Mouse (Mus musculus) forebrain, embryonic 11.5 days (tissue): ENCODE measurements around the gene P2ry4. TPM values are rescaled to one million over a fixed set of nuclear protein-coding genes. Genes with fewer than 3 reads are reported as not detected.

Source experiments
- ATAC-seq: fragments of 200-750 bp; cut with Nextera tagmentation; replicated peaks from 2 replicates; pipeline ENCODE4 v1.8.0; 2017; ENCODE audit warnings: moderate TSS enrichment; ENCODE audit not compliant: low FRiP score
- DNase-seq: peaks from one replicate; pipeline ENCODE4 v3.0.0-alpha.2; 2017; ENCODE audit warnings: low spot score
- H3K27ac ChIP-seq: fragments of 300-500 bp; sonication (generic); 2 replicates; pipeline ENCODE4 v1.5.1; 2014; ENCODE audit warnings: low read depth, low read length
- H3K27me3 ChIP-seq: fragments of 300-500 bp; sonication (generic); 2 replicates; pipeline ENCODE4 v1.6.1; 2014; ENCODE audit warnings: mild to moderate bottlenecking, low read length, mixed read lengths; ENCODE audit not compliant: control insufficient read depth, insufficient read depth
- H3K36me3 ChIP-seq: fragments of 300-500 bp; sonication (generic); 2 replicates; pipeline ENCODE4 v1.6.1; 2014; ENCODE audit warnings: mild to moderate bottlenecking, low read length, moderate library complexity, mixed read lengths; ENCODE audit not compliant: control insufficient read depth, insufficient read depth
- H3K4me1 ChIP-seq: fragments of 300-500 bp; sonication (generic); replicated peaks from 2 replicates; pipeline ENCODE4 v1.6.1; 2014; ENCODE audit warnings: low read length, mixed read lengths; ENCODE audit not compliant: control insufficient read depth, insufficient read depth
- H3K4me2 ChIP-seq: fragments of 300-500 bp; sonication (generic); 2 replicates; pipeline ENCODE4 v1.6.1; 2014; ENCODE audit warnings: low read depth, mild to moderate bottlenecking, low read length, moderate library complexity, mixed read lengths; ENCODE audit not compliant: severe bottlenecking
- H3K4me3 ChIP-seq: fragments of 300-500 bp; sonication (generic); 2 replicates; pipeline ENCODE4 v1.5.1; 2014; ENCODE audit warnings: low read depth, low read length
- H3K9ac ChIP-seq: fragments of 300-500 bp; sonication (generic); 2 replicates; pipeline ENCODE4 v1.6.1; 2014; ENCODE audit warnings: low read length
- H3K9me3 ChIP-seq: fragments of 300-500 bp; sonication (generic); 2 replicates; pipeline ENCODE4 v1.6.1; 2016; ENCODE audit warnings: low read length, mixed read lengths; ENCODE audit not compliant: control insufficient read depth
- WGBS: fragments of 180-500 bp; shearing (Covaris S2); extraction: QIAGEN DNeasy Blood & Tissue Kit; methylation state at CpG from one replicate; pipeline ENCODE4 v1.1.7; 2014; 5-methylcytosine and 5-hydroxymethylcytosine counted together
- polyA plus RNA-seq: library from polyadenylated mRNA; unstranded; fragments of >200 nt; fragmentation: Nextera tagmentation; extraction: Ambion mirVana; gene quantifications from 2 replicates; pipeline ENCODE4 v1.2.1, GENCODE M21; 2014

Gene P2ry4
- polyA plus RNA-seq, 1 experiment from 2014 or later: not detected

DNA sequence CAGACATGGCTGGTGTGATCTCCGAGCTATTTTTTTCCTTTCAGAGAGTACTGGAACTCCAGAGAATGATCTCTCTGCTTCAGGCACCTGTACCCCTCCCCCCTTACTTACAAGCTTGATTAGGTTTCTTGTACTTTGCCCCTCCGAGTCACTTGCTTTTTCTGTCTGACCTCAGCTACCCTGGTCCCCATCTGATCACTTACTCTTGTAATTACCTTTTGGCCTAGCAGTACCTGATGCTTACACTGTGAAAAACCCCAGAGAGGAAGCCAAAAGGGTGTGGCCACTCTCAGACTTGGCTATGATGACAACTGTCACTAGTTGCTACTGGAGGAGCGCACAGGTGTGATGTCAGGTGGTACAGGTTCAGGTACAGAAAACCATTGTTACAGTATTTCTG is 23.8 kb upstream of the P2ry4 start:
- no peak for DNase-seq
- no peaks in the 10 kb centered on the region for H3K27me3 ChIP-seq
- no peak for ATAC-seq

GRCm38 (mm10) chrX:100605314-100605713 is 10.6 kb upstream of the P2ry4 start, which contains the start of gene Arr3:
Gene Arr3, plus strand, starts transcription at chrX:100605497.
- no peaks in the 10 kb centered on the region; the same call in 1 of the 2 replicates for H3K27me3 ChIP-seq
- no peak within 1 kb of the TSS for H3K4me2 ChIP-seq
- 25% methylated on average over 1 of the region's 1 CpGs for WGBS

More for the DNA sequence above, 23.8 kb upstream of the P2ry4 start:
- Histone ChIP-seq H3K27ac (no peak overlapping the region), H3K4me3 (no peak overlapping the region), H3K9ac (no peak overlapping the region), H3K4me2 (no peak overlapping the region), H3K9me3 (no peaks in the 10 kb centered on the region), H3K36me3 (no peaks in the 10 kb centered on the region), H3K4me1 (no peaks in the 10 kb centered on the region)
- WGBS: 69% methylated on average over 3 of the region's 3 CpGs

GRCm38 (mm10) chrX:100599755-100600154 is 5.1 kb upstream of the P2ry4 start:
- H3K27ac ChIP-seq: no peak overlapping the region
- H3K9me3 ChIP-seq: no peaks in the 10 kb centered on the region
- H3K9ac ChIP-seq: no peak overlapping the region
- peaks cover 2% of the 10 kb centered on the region; the same call in 1 of the 2 replicates for H3K27me3 ChIP-seq
- no peak overlapping the region for H3K4me3 ChIP-seq
- no peak overlapping the region for H3K4me2 ChIP-seq
- DNase-seq (no peak), ATAC-seq (no peak)
- H3K4me1 ChIP-seq: no peaks in the 10 kb centered on the region
- H3K36me3 ChIP-seq: no peaks in the 10 kb centered on the region
- 71% methylated on average over 4 of the region's 4 CpGs for WGBS

More at GRCm38 (mm10) chrX:100605314-100605713, 10.6 kb upstream of the P2ry4 start, which contains the start of gene Arr3:
- Histone ChIP-seq H3K4me1 (no peaks in the 10 kb centered on the region), H3K27ac (no peak within 1 kb of the TSS), H3K9me3 (no peaks in the 10 kb centered on the region), H3K4me3 (no peak within 1 kb of the TSS), H3K9ac (no peak within 1 kb of the TSS), H3K36me3 (no peaks in the 10 kb centered on the region)
- DNase-seq: no peak
- no peak for ATAC-seq

DNA sequence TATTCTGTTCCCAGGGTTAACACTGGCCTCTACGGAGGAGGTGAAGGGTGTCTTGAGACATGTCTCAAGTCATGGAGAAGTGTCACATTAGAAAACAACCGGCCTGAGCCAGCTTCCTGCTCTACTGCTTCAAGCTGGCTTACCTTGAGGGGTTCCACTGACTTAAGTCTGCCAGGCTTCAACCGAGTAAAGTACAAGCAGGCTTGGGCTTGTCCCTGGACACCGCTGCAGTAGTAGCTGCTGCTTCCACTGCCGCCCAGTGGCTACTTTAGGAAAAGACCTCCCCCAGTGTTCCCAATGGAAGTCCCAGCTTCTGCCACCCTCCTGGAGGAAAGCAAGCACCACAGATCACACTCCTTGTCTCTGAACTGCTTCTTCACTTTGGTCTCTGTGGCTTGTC is 2.8 kb upstream of the P2ry4 start:
- Histone ChIP-seq H3K9me3 (no peaks in the 10 kb centered on the region), H3K4me2 (no peak overlapping the region), H3K4me1 (no peaks in the 10 kb centered on the region), H3K36me3 (no peaks in the 10 kb centered on the region), H3K27ac (no peak overlapping the region), H3K4me3 (no peak overlapping the region), H3K27me3 (peaks cover 3% of the 10 kb centered on the region; the same call in 1 of the 2 replicates), H3K9ac (no peak overlapping the region)
- WGBS: 21% methylated on average over 5 of the region's 5 CpGs
- DNase-seq: peak; percentile 61
- no peak for ATAC-seq

GRCm38 (mm10) chrX:100571951-100572350 is 22.7 kb downstream of the P2ry4 start, which contains the start of gene Awat1:
Gene Awat1, plus strand, starts transcription at chrX:100572251.
- no peak for ATAC-seq
- Histone ChIP-seq H3K9me3 (no peaks in the 10 kb centered on the region), H3K36me3 (no peaks in the 10 kb centered on the region), H3K4me1 (no peaks in the 10 kb centered on the region), H3K4me3 (no peak within 1 kb of the TSS), H3K4me2 (no peak within 1 kb of the TSS), H3K27ac (no peak within 1 kb of the TSS), H3K9ac (no peak within 1 kb of the TSS), H3K27me3 (no peaks in the 10 kb centered on the region; the same call in none of the 2 replicates)
- DNase-seq: no peak
- WGBS: 94% methylated on average over 1 of the region's 1 CpGs

- Histone ChIP-seq H3K4me2 (no peak overlapping the region), H3K36me3 (no peaks in the 10 kb centered on the region), H3K4me3 (no peak overlapping the region), H3K27me3 (peaks cover 2% of the 10 kb centered on the region; the same call in 1 of the 2 replicates), H3K9ac (no peak overlapping the region), H3K4me1 (no peaks in the 10 kb centered on the region), H3K27ac (no peak overlapping the region), H3K9me3 (no peaks in the 10 kb centered on the region)
- DNase-seq (no peak), ATAC-seq (no peak)
- WGBS: 84% methylated on average over 3 of the region's 3 CpGs
Measured at GRCm38 (mm10) chrX:100565696-100566095, 29.0 kb downstream of the P2ry4 start.

DNA sequence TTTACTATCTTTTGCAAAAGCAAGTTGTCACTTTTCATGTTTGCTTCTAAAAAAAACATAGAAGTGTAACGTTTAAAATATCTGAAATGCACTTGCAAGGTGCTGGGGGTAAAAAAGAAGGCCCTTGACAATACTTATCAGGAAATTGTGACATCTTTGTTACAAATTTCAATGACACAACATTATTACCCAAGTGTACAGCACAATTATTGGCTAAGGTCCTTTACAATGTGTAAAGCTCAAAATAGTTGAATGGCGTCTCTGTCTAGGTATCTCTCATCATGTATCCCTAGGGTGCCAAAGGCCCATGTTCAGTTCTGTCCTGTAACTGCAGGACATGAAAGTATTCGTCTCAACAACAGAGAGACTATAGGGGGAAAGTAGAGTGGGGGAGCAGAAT is 38.6 kb downstream of the P2ry4 start:
- Histone ChIP-seq H3K4me1 (no peaks in the 10 kb centered on the region), H3K9me3 (no peaks in the 10 kb centered on the region), H3K36me3 (no peaks in the 10 kb centered on the region), H3K27me3 (no peaks in the 10 kb centered on the region; the same call in 1 of the 2 replicates), H3K9ac (no peak overlapping the region), H3K4me3 (no peak overlapping the region), H3K27ac (no peak overlapping the region), H3K4me2 (no peak overlapping the region)
- no peak for DNase-seq
- no peak for ATAC-seq
- WGBS: 81% methylated on average over 3 of the region's 3 CpGs

Other genes with a start within 250 kb of the P2ry4 start
- not detected in 2 replicates for gene Otud6a, start 165.9 kb downstream of the P2ry4 start, polyA plus RNA-seq
- 0.35 and 0.77 TPM in 2 replicates for gene Awat2, start 152.2 kb downstream of the P2ry4 start, polyA plus RNA-seq
- 33.5 and 33.8 TPM in 2 replicates for gene Igbp1, start 100.6 kb downstream of the P2ry4 start, polyA plus RNA-seq
- not detected in 2 replicates for gene Dgat2l6, start 70.0 kb downstream of the P2ry4 start, polyA plus RNA-seq
- gene Awat1, start 22.6 kb downstream of the P2ry4 start, polyA plus RNA-seq: not detected in 2 replicates
- 0.23 TPM in 1 of 2 replicates, not detected in the other for gene Arr3, start 10.6 kb upstream of the P2ry4 start, polyA plus RNA-seq
- 59.5 and 63.2 TPM in 2 replicates for gene Kif4, start 30.9 kb upstream of the P2ry4 start, polyA plus RNA-seq
- 134 and 138 TPM in 2 replicates for gene Pdzd11, start 31.7 kb upstream of the P2ry4 start, polyA plus RNA-seq
- gene Gdpd2, start 135.0 kb upstream of the P2ry4 start, polyA plus RNA-seq: 6.4 and 6.5 TPM in 2 replicates
- gene Dlg3, start 172.9 kb upstream of the P2ry4 start, polyA plus RNA-seq: 7.6 and 9.5 TPM in 2 replicates